Mouse (Mus musculus) kidney, embryonic 15.5 days (tissue): Measurements from ENCODE around the gene Grwd1. TPM values are rescaled to one million over a fixed set of nuclear protein-coding genes. Genes with fewer than 3 reads are reported as not detected.

ENCODE experiments used
- ATAC-seq: fragments of 200-750 bp; cut with Nextera tagmentation; replicated peaks from 2 replicates; pipeline ENCODE4 v1.8.0; 2017; ENCODE audit warnings: moderate TSS enrichment; ENCODE audit not compliant: low FRiP score
- H3K27ac ChIP-seq: fragments of 300-500 bp; sonication (generic); 2 replicates; pipeline ENCODE4 v1.5.1; 2015; ENCODE audit warnings: mild to moderate bottlenecking, inconsistent platforms
- H3K27me3 ChIP-seq: fragments of 300-500 bp; sonication (generic); 2 replicates; pipeline ENCODE4 v1.6.1; 2015; ENCODE audit warnings: inconsistent platforms
- H3K36me3 ChIP-seq: fragments of 300-500 bp; sonication (generic); 2 replicates; pipeline ENCODE4 v1.6.1; 2015; ENCODE audit warnings: inconsistent platforms
- H3K4me1 ChIP-seq: fragments of 300-500 bp; sonication (generic); 2 replicates; pipeline ENCODE4 v1.6.1; 2015; ENCODE audit warnings: inconsistent platforms
- H3K4me2 ChIP-seq: fragments of 300-500 bp; sonication (generic); 2 replicates; pipeline ENCODE4 v1.6.1; 2015; ENCODE audit warnings: moderate library complexity, mild to moderate bottlenecking, inconsistent platforms
- H3K4me3 ChIP-seq: fragments of 300-500 bp; sonication (generic); replicated peaks from 2 replicates; pipeline ENCODE4 v1.5.1; 2015; ENCODE audit warnings: mild to moderate bottlenecking, inconsistent platforms
- H3K9ac ChIP-seq: fragments of 300-500 bp; sonication (generic); 2 replicates; pipeline ENCODE4 v1.6.1; 2015; ENCODE audit warnings: mild to moderate bottlenecking, inconsistent platforms
- H3K9me3 ChIP-seq: fragments of 300-500 bp; sonication (generic); replicated peaks from 2 replicates; pipeline ENCODE4 v1.6.1; 2016; ENCODE audit warnings: inconsistent platforms
- WGBS: fragments of 180-500 bp; shearing (Covaris S2); methylation state at CpG from one replicate; pipeline ENCODE4 v1.1.7; 2015; ENCODE audit warnings: mixed read lengths; 5-methylcytosine and 5-hydroxymethylcytosine counted together
- polyA plus RNA-seq: library from polyadenylated mRNA; unstranded; fragments of >200 nt; fragmentation: Nextera tagmentation; extraction: Ambion mirVana; gene quantifications from 2 replicates; pipeline ENCODE4 v1.2.1, GENCODE M21; 2015

Grwd1 gene
- polyA plus RNA-seq, 1 experiment from 2014 or later, result 82.5 TPM

DNA sequence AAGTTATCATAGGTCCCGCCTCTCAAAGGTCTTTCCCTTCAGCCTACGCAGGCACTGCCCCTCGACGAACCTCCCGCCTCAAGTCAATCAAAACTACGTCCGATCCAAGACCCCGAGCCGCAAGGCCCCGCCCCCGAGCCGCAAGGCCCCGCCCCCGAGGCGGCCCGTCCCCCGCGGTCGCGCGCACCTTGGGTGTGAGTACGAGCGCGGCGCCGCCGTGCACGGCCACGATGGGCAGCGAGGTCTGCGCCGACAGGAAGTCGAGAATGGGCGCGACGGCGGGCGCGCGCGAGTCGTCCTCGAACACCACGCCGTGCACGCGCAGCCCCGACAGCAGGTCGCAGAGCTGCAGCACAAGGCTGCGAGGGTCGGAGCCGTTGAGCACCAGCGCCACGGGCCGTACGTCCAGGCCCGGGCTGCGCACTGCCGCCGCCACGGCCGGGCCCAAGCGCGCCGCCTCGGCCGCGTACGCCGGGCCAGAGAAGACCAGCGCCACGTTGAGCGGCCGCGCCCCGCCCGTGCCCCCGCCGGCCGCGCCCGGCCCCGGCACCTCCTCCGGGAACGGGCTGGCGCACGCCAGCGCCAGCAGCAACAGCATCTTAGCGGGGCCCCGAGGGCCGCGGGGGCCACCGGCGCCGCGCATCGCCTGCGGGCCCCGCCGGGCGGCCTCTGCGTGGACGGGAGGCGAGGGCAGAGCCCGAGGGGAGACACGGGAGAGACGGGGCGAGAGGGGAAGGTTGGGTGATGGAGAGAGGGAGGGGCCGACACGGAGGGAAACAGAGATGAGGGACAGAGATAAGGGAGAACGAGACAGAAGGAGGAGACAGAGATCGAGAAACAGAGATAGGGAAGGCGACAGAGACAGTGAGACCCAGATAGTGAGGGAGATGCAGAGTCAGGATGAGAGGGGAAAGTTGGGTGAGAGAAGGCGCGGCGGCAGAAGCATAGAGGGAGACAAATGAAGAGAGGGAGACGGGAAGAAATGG is 35.5 kb upstream of the Grwd1 start:
- peak overlapping the region; percentile 77 for H3K27ac ChIP-seq

DNA sequence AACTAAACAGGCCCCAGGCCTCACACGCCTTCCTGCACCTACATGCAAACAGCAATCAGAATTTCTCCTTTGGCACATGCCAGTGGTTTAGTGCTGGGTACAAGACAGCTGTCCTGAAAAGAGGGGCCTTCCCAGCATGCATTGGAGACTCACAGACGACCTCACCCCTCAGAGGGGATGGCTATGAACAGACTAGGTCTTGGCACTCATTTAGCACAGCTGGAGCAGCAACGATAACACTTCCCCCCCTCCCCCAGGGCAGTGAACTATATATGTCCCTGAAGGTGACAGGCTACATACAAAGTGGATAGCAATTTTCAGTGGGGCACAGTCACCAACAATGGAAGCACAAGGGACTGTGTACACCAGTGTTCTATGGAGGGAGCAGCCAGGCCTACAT is 33.7 kb upstream of the Grwd1 start:
- no peak overlapping the region for H3K27ac ChIP-seq
- no peak overlapping the region for H3K4me2 ChIP-seq
- H3K9ac ChIP-seq, result no peak overlapping the region
- H3K27me3 ChIP-seq, result peaks cover 43% of the 10 kb centered on the region
- H3K36me3 ChIP-seq, result no peaks in the 10 kb centered on the region
- WGBS, result 65% methylated on average over 3 of the region's 3 CpGs
- no peak overlapping the region for H3K4me3 ChIP-seq
- H3K9me3 ChIP-seq, result no peaks in the 10 kb centered on the region
- peaks cover 31% of the 10 kb centered on the region for H3K4me1 ChIP-seq
- no peak for ATAC-seq

More for the DNA sequence above, 35.5 kb upstream of the Grwd1 start:
- Histone ChIP-seq H3K4me2 (peak overlapping the region; percentile 94), H3K27me3 (peaks cover 54% of the 10 kb centered on the region), H3K4me1 (peaks cover 47% of the 10 kb centered on the region), H3K9me3 (no peaks in the 10 kb centered on the region), H3K4me3 (peak overlapping the region; percentile 73), H3K9ac (peak overlapping the region; percentile 91), H3K36me3 (no peaks in the 10 kb centered on the region)
- WGBS, result under 1% methylated on average over 114 of the region's 117 CpGs
- ATAC-seq, result peak; percentile 73

DNA sequence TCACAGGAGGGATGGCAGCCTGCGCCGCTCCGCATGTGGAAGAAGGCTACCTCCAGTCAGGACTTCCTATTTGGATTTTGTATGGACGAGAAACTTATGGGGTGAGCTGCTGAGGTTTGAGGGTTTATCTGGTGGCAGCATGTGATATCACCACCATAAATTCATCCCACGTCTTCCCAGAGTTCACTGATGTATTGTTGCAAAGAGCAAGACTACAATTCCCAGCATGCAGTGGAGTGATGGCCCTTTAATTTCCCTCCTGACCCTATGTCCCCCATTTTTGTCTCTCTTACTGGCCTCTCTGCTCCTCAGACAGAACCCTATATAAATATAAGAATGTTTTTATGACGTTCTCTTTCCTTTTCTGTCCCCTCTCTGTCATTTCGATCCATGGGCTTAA is 32.1 kb upstream of the Grwd1 start:
- Histone ChIP-seq H3K9ac (no peak overlapping the region), H3K9me3 (no peaks in the 10 kb centered on the region), H3K27me3 (peaks cover 41% of the 10 kb centered on the region), H3K4me3 (no peak overlapping the region), H3K36me3 (no peaks in the 10 kb centered on the region), H3K27ac (no peak overlapping the region), H3K4me2 (no peak overlapping the region), H3K4me1 (peaks cover 23% of the 10 kb centered on the region)
- 86% methylated on average over 7 of the region's 7 CpGs for WGBS
- ATAC-seq, result no peak

DNA sequence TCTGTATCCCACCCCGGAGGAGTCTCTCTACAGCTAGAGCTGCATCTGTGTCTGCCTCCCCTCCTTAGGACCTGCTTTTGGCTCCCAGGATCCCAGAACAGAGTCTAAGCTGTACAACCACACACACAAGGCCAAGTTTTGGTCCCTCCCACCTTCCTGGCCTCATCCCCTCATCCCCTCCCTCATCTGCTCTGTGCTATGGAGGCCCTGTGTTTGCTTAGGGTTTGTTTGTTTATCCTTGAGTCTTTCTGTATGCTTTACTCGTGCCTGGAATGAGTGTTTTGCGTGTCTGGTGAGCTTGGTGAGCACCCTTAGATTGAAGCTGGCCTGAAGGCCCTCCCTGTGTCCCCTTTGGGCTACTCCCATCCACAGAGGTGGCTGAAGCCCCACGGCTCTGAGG is 28.3 kb upstream of the Grwd1 start:
- Histone ChIP-seq H3K9ac (no peak overlapping the region), H3K4me3 (no peak overlapping the region), H3K36me3 (no peaks in the 10 kb centered on the region), H3K4me1 (peaks cover 21% of the 10 kb centered on the region), H3K9me3 (no peaks in the 10 kb centered on the region), H3K27ac (no peak overlapping the region), H3K4me2 (no peak overlapping the region), H3K27me3 (peaks cover 54% of the 10 kb centered on the region)
- 50% methylated on average over 4 of the region's 4 CpGs for WGBS
- no peak for ATAC-seq

DNA sequence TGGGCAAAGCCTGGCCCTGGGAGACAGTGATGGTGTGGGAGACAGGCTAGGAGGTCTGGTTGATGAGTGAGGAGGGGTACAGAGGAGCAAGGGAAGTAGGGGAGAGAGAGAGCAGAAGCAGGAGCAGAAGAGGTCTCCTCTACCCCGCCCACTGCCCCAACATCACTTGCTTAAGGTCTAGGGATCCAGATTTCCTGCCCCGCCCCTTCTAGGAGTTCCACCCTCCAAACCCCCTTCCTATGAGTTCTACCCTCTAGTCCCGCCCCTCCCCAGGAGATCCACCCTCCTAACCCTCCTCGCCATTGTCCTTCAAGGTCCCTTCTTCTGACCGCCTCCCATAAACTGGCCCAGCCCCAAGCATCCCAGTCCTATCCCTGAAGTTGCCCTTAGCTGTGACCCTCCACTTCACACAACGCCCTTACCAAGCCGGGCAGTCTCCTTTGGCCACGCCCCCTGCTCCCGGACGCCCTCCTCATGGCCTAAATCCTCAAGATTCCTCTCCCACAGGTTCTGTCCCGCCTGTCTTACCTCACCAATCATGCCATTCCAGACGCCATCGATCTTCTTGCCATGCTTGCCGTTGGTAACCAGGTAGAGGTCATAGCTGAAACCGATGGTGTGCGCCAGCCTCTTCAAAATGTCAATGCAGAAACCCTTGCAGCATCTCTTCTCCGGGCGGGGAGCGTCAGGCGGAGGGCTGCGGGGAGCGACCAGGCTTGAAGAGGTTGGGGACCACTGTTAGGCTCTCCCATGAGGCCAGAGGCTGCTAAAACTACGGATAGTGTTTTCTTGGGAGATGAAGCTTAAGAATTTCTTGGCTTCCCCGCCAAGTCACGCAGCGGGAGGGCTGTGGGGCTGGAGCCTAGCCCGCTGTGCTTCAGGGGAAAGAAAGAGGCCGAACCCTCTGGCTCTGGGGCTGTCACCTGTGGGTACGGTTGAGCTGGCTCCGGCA is 26.5 kb upstream of the Grwd1 start:
- peak; percentile 59 for ATAC-seq
- Histone ChIP-seq H3K4me3 (peak overlapping the region; percentile 40), H3K9me3 (no peaks in the 10 kb centered on the region), H3K4me2 (peak overlapping the region; percentile 68), H3K27ac (no peak overlapping the region), H3K9ac (peak overlapping the region; percentile 24; the same call in 1 of the 2 replicates), H3K27me3 (peaks cover 49% of the 10 kb centered on the region), H3K4me1 (peaks cover 21% of the 10 kb centered on the region), H3K36me3 (no peaks in the 10 kb centered on the region)
- 3% methylated on average over 30 of the region's 30 CpGs for WGBS

DNA sequence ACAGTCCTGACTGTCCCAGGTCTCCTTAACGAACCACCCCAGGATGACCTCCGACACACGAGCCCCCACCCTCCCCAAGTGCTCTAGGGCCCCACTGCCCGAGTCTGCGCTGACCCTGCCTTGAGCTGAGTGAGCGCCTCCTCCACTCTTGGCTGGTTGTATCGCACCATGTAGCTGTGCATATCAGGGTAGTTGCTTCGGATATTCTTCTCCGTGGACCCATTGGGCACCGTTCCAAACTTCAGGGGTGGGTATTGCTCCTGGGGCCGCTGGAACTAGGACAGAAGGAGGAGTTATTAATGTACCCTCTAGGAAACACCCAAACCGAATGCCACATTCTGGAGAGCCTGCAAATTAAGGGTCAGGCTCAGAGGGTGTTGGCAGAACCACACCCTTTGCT is 22.3 kb upstream of the Grwd1 start:
- H3K4me3 ChIP-seq, result no peak overlapping the region
- H3K4me2 ChIP-seq, result no peak overlapping the region
- ATAC-seq, result no peak
- no peaks in the 10 kb centered on the region for H3K36me3 ChIP-seq
- no peak overlapping the region for H3K27ac ChIP-seq
- peaks cover 17% of the 10 kb centered on the region for H3K4me1 ChIP-seq
- no peak overlapping the region for H3K9ac ChIP-seq
- H3K27me3 ChIP-seq, result peaks cover 34% of the 10 kb centered on the region
- no peaks in the 10 kb centered on the region for H3K9me3 ChIP-seq
- 73% methylated on average over 12 of the region's 12 CpGs for WGBS

DNA sequence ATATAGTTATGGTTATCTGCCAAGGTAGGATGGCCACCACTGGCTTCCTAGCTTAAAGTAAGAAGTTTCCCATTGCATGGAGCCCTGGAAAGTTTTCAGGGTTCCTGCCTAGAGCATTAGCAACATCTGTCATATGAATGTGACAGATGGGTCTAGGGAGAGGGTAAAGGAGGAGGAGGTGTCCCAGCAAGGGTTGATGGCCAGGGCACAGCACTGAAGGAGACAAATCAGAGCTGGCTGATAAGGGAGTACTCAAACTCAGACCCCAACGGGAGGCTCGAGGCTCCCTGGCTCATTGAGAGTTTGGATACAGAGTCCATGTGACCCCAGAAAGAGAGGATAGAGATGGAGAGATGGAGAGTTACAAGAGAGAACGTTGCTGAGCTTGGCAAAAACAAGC is 19.9 kb upstream of the Grwd1 start:
- peaks cover 15% of the 10 kb centered on the region; the same call in 1 of the 2 replicates for H3K27me3 ChIP-seq
- no peak for ATAC-seq
- 69% methylated on average over 3 of the region's 3 CpGs for WGBS

DNA sequence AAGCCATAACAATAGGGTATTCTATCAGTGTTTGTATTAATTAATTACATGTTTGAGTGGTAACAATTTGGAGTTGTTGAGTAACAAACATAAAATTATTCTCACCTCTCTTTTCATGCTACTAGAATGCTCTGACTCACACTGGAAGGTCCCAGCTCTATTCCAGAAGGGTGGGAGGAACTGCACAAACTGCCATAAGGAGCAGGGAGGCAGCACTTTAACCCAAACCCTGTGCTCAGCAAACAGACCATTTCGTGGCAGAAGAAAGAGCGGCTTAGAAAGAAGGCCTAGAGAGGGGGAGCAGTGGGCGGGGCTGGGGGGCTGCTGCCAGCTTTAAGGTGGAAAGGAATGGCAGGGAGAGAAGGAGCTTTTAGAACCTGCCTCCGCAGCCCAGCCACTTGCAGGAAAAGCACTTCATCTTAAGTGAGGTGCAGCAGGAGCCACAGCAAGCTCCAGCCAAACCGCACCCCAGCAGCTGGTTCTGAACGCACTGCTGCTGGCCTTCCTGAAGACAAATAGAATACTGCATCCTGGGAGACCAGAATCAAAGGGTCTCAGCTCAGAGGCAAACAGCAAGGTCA is 17.8 kb upstream of the Grwd1 start:
- no peak overlapping the region for H3K9ac ChIP-seq
- no peaks in the 10 kb centered on the region for H3K9me3 ChIP-seq
- no peaks in the 10 kb centered on the region for H3K36me3 ChIP-seq
- no peak overlapping the region for H3K4me3 ChIP-seq
- H3K4me2 ChIP-seq, result no peak overlapping the region
- peaks cover 22% of the 10 kb centered on the region; the same call in 1 of the 2 replicates for H3K27me3 ChIP-seq
- no peaks in the 10 kb centered on the region for H3K4me1 ChIP-seq
- 21% methylated on average over 6 of the region's 6 CpGs for WGBS
- H3K27ac ChIP-seq, result no peak overlapping the region
- ATAC-seq, result no peak

More for the DNA sequence above, 19.9 kb upstream of the Grwd1 start:
- Histone ChIP-seq H3K27ac (no peak overlapping the region), H3K4me2 (no peak overlapping the region), H3K9me3 (no peaks in the 10 kb centered on the region), H3K4me1 (no peaks in the 10 kb centered on the region), H3K9ac (no peak overlapping the region), H3K4me3 (no peak overlapping the region), H3K36me3 (no peaks in the 10 kb centered on the region)

DNA sequence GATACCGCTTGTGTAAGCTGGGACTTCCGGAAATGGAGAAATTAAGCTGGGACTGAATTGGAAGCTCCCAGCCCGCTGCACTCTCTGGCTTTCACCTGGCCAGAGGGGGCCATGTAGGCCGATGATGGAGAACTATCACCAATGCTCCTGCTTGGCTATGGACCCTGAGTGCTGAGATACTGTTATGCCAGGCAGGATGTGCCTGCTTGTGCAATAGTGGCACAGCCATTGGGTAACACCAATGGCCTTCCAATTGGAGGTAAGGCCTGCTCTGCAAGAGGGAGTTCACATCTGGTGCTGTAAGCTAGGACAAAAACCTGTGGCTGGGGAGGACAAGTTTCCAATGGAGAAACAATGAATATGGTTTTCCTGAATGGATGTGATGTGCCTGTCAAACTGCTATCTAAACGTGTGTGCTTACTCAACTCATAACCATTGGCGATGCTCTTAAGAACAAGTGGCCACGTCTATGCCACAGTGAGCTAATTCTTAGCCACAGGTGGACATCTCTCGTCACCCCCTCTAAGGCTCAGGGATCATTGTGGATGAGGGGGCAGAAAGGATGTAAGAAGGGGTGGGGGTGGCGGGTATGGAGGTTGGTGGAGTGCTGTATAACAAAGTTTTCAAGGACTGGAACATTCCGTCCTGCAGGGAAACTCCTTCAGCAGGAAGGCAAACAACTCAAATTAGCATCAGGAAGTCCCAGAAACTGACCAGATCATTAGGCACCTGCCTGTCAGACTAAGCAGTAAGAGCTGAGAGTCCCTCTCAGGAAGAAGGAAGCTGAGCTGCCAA is 12.4 kb upstream of the Grwd1 start:
- Histone ChIP-seq H3K27ac (no peak overlapping the region), H3K4me2 (no peak overlapping the region), H3K27me3 (peaks cover 21% of the 10 kb centered on the region), H3K4me1 (no peaks in the 10 kb centered on the region), H3K9me3 (no peaks in the 10 kb centered on the region), H3K36me3 (no peaks in the 10 kb centered on the region), H3K4me3 (no peak overlapping the region), H3K9ac (no peak overlapping the region)
- no peak for ATAC-seq
- WGBS, result 89% methylated on average over 10 of the region's 10 CpGs

DNA sequence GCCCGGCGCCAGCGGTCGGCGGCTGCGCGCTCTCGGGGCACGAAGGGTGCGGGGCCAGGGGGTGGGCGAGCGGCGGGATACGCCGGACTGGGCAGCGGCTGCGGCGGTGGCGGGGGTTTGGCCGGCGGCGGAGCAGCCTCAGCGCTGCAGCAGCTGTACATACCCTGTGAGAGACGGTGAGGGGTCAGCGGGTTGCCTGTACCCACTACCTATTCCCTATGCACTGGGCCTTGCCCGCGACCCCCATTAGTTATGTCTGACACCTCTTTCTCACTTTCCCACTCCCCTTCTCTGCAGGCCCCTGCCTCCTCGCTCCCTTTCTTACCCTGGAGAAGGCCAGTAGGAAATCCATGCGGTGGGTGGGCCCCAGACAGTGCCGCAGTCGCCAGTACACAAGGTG is 3.2 kb upstream of the Grwd1 start:
- ATAC-seq, result no peak
- H3K4me3 ChIP-seq, result peak overlapping the region; percentile 42
- H3K36me3 ChIP-seq, result peaks cover 7% of the 10 kb centered on the region
- peak overlapping the region; percentile 31; the same call in 1 of the 2 replicates for H3K9ac ChIP-seq
- H3K4me2 ChIP-seq, result peak overlapping the region; percentile 68
- 4% methylated on average over 24 of the region's 31 CpGs for WGBS
- peaks cover 53% of the 10 kb centered on the region for H3K27me3 ChIP-seq
- H3K4me1 ChIP-seq, result peaks cover 42% of the 10 kb centered on the region
- no peak overlapping the region for H3K27ac ChIP-seq
- H3K9me3 ChIP-seq, result no peaks in the 10 kb centered on the region
